ENCODE assay signal across 12 mouse cellular contexts in genomic region chr2:72655864-72656263, GRCm38 (mm10).
DNase-seq lines count a peak whose midpoint lies in the region; ATAC-seq and TF ChIP-seq lines count a peak whose summit lies in the region.
"Had no signal": no experiment of that assay in that cellular context is flagged by ENCODE, and none has a peak within 500 bp of the region (broad histone marks: within the 10 kb centered on the region; RNA-seq: fewer than 3 reads in every experiment).

No protein-coding gene starts in this region.

- H3K36me3 ChIP-seq in intestine, postnatal 0 days (ENCODE audit: control insufficient read depth, insufficient read depth) = no peaks in the 10 kb centered on the region
- H3K36me3 ChIP-seq in intestine, embryonic 16.5 days (ENCODE audit: control insufficient read depth, insufficient read depth, low read length) = no peaks in the 10 kb centered on the region
- H3K36me3 ChIP-seq: embryonic facial prominence, embryonic 13.5 days; midbrain, embryonic 10.5 days had no signal

- H3K4me3 ChIP-seq in intestine, postnatal 0 days (ENCODE audit: low read depth, low read length) = no peak overlapping the region
- no peak overlapping the region for H3K4me3 ChIP-seq in intestine, embryonic 16.5 days (ENCODE audit: low read length)
- no peak overlapping the region for H3K4me3 ChIP-seq in lung, adult 2 months (replicated peaks; ENCODE audit: extremely low read depth, low read depth, low read length)
- H3K4me3 ChIP-seq: embryonic facial prominence, embryonic 13.5 days; midbrain, embryonic 10.5 days had no signal

- DNase-seq in cerebellum, postnatal 10 days = peak; percentile 17 to 28
- DNase-seq in cerebellum, adult 9-11 months = no peak
- DNase-seq in lung, adult 2 months = no peak
- no peak for DNase-seq in lung, postnatal 10 days
- no peak for DNase-seq in Patski (ENCODE audit: low read depth, low spot score)
- DNase-seq in frontal cortex, postnatal 10 days (ENCODE audit: low spot score in 2 of 2) = no peak
- DNase-seq: cerebellum, postnatal 25 days had no signal

- TF ChIP-seq CTCF in intestine, postnatal 0 days (IDR thresholded peaks at IDR 0.05; ENCODE audit: low read depth) = peak; percentile 60
- peak; percentile 4; the same call in 1 of the 2 replicates for TF ChIP-seq CTCF in lung, adult 2 months (IDR thresholded peaks at IDR 0.05; ENCODE audit: insufficient read depth, low read length)
- TF ChIP-seq CTCF in Patski (IDR thresholded peaks at IDR 0.05) = peak; percentile 40

- H3K4me1 ChIP-seq in intestine, postnatal 0 days (replicated peaks; ENCODE audit: control insufficient read depth, insufficient read depth, low read length) = no peaks in the 10 kb centered on the region
- no peaks in the 10 kb centered on the region for H3K4me1 ChIP-seq in intestine, embryonic 16.5 days (ENCODE audit: control insufficient read depth, insufficient read depth, low read length)
- no peaks in the 10 kb centered on the region for H3K4me1 ChIP-seq in lung, adult 2 months (ENCODE audit: control insufficient read depth, insufficient read depth, low read length)
- H3K4me1 ChIP-seq: embryonic facial prominence, embryonic 13.5 days had no signal

- no peak overlapping the region for H3K27ac ChIP-seq in intestine, postnatal 0 days (ENCODE audit: low read depth, low read length)
- no peak overlapping the region for H3K27ac ChIP-seq in intestine, embryonic 16.5 days (ENCODE audit: low read length)
- H3K27ac ChIP-seq: embryonic facial prominence, embryonic 13.5 days; midbrain, embryonic 10.5 days had no signal

- H3K9ac ChIP-seq in intestine, postnatal 0 days (ENCODE audit: low read depth, low read length) = no peak overlapping the region
- H3K9ac ChIP-seq in intestine, embryonic 16.5 days (ENCODE audit: low read depth, low read length) = no peak overlapping the region
- H3K9ac ChIP-seq: embryonic facial prominence, embryonic 13.5 days had no signal

- in situ Hi-C loops in Patski (cut with MboI; ENCODE audit: low pct_unique_long_range_greater_than_20kb) = no loop called here

- H3K27me3 ChIP-seq in intestine, postnatal 0 days (replicated peaks; ENCODE audit: control insufficient read depth, insufficient read depth, low read length) = no peaks in the 10 kb centered on the region
- no peaks in the 10 kb centered on the region for H3K27me3 ChIP-seq in intestine, embryonic 16.5 days (replicated peaks; ENCODE audit: control insufficient read depth, insufficient read depth, low read length)
- peaks cover 7% of the 10 kb centered on the region for H3K27me3 ChIP-seq in Patski
- H3K27me3 ChIP-seq: embryonic facial prominence, embryonic 13.5 days had no signal

- no peak overlapping the region for H3K4me2 ChIP-seq in intestine, postnatal 0 days (replicated peaks; ENCODE audit: low read depth)
- H3K4me2 ChIP-seq in intestine, embryonic 16.5 days (ENCODE audit: low read depth, low read length) = no peak overlapping the region
- H3K4me2 ChIP-seq: embryonic facial prominence, embryonic 13.5 days had no signal

- 66% methylated on average over 9 of the region's 9 CpGs for WGBS in intestine, postnatal 0 days
- 68% methylated on average over 9 of the region's 9 CpGs for WGBS in intestine, embryonic 16.5 days
- WGBS in lung, adult 2 months = 69% methylated on average over 9 of the region's 9 CpGs

- ATAC-seq in intestine, postnatal 0 days = no peak
- ATAC-seq in intestine, embryonic 16.5 days = no peak
- ATAC-seq in Patski = no peak
- ATAC-seq: CD4-positive, CD25-positive, alpha-beta regulatory T cell, adult 4 months had no signal

- POLR2A ChIA-PET in Patski (lab: Charles Lee) = no interaction called here

- no peaks in the 10 kb centered on the region for H3K9me3 ChIP-seq in intestine, postnatal 0 days (ENCODE audit: control insufficient read depth)
- no peaks in the 10 kb centered on the region for H3K9me3 ChIP-seq in intestine, embryonic 16.5 days (ENCODE audit: control insufficient read depth, low read length)
- H3K9me3 ChIP-seq: embryonic facial prominence, embryonic 13.5 days; midbrain, embryonic 10.5 days had no signal

- no peak for TF ChIP-seq POLR2A in lung, adult 2 months (IDR thresholded peaks at IDR 0.05; ENCODE audit: borderline replicate concordance, extremely low read depth, low read depth, low read length)

- CTCF ChIA-PET in Patski (lab: Charles Lee) = no interaction called here

Comparison
In these comparisons a context has a peak if more than half of its experiments do, and no peak if none do; other contexts are left out.
1. DNase-seq: peak in cerebellum, postnatal 10 days (2 of 2); none in cerebellum, adult 9-11 months (single experiment), lung, adult 2 months (single experiment), lung, postnatal 10 days (single experiment), Patski (single experiment) and frontal cortex, postnatal 10 days (0 of 2).
2. CTCF ChIP-seq: peak in every context shown above with its lines; median percentile 60 in intestine, postnatal 0 days; 40 in Patski; 4 in lung, adult 2 months.